Mouse (Mus musculus) heart, embryonic 15.5 days (tissue): ENCODE data around the gene Sgce. TPM values are rescaled to one million over a fixed set of nuclear protein-coding genes. Genes with fewer than 3 reads are reported as not detected.

Experiments used
- ATAC-seq: fragments of 200-750 bp; cut with Nextera tagmentation; replicated peaks from 2 replicates; pipeline ENCODE4 v1.8.0; 2017; ENCODE audit warnings: low read depth, moderate TSS enrichment; ENCODE audit not compliant: insufficient number of reproducible peaks, insufficient read depth, low FRiP score
- H3K27ac ChIP-seq: fragments of 300-500 bp; sonication (generic); 2 replicates; pipeline ENCODE4 v1.5.1; 2015; ENCODE audit warnings: mild to moderate bottlenecking, inconsistent platforms
- H3K27me3 ChIP-seq: fragments of 300-500 bp; sonication (generic); 2 replicates; pipeline ENCODE4 v1.6.1; 2015; ENCODE audit warnings: inconsistent platforms
- H3K36me3 ChIP-seq: fragments of 300-500 bp; sonication (generic); 2 replicates; pipeline ENCODE4 v1.6.1; 2015; ENCODE audit warnings: mild to moderate bottlenecking, inconsistent platforms
- H3K4me1 ChIP-seq: fragments of 300-500 bp; sonication (generic); replicated peaks from 2 replicates; pipeline ENCODE4 v1.6.1; 2015; ENCODE audit warnings: inconsistent platforms
- H3K4me2 ChIP-seq: fragments of 300-500 bp; sonication (generic); 2 replicates; pipeline ENCODE4 v1.6.1; 2015; ENCODE audit warnings: inconsistent platforms, mild to moderate bottlenecking, moderate library complexity
- H3K4me3 ChIP-seq: fragments of 300-500 bp; sonication (generic); 2 replicates; pipeline ENCODE4 v1.5.1; 2015; ENCODE audit warnings: mild to moderate bottlenecking, inconsistent platforms
- H3K9ac ChIP-seq: fragments of 300-500 bp; sonication (generic); 2 replicates; pipeline ENCODE4 v1.6.1; 2015; ENCODE audit warnings: mild to moderate bottlenecking, inconsistent platforms
- H3K9me3 ChIP-seq: fragments of 300-500 bp; sonication (generic); replicated peaks from 2 replicates; pipeline ENCODE4 v1.6.1; 2016; ENCODE audit warnings: inconsistent platforms
- WGBS: fragments of 180-500 bp; shearing (Covaris S2); methylation state at CpG from one replicate; pipeline ENCODE4 v1.1.7; 2015; ENCODE audit warnings: mixed read lengths; 5-methylcytosine and 5-hydroxymethylcytosine counted together
- polyA plus RNA-seq: library from polyadenylated mRNA; unstranded; fragments of >200 nt; fragmentation: Nextera tagmentation; extraction: Ambion mirVana; gene quantifications from 2 replicates; pipeline ENCODE4 v1.2.1, GENCODE M21; 2015

Gene Sgce
- polyA plus RNA-seq, 1 experiment from 2014 or later: 57.7 TPM

DNA sequence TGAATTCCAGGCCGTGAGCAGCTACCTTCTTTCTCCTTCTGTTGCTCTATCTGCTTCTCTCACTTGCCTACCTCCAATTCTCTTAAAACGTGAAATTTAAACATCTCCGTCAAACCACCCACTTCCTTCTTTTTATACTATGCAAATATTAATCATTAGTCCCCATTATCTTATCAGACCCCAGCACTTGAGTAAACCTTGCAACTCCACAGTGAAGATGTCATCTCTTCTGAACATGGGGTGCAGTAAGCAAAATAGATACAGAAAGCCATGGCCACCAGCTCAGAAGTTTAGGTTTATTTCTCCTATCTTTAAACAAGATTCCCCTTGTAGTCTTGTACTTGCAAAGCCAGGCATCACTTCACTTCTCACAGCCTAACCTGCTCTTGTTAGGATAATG is 99.7 kb downstream of the Sgce start:
- ATAC-seq: no peak
- no peaks in the 10 kb centered on the region for H3K9me3 ChIP-seq
- H3K27ac ChIP-seq: no peak overlapping the region
- no peak overlapping the region for H3K4me2 ChIP-seq
- H3K4me1 ChIP-seq: no peaks in the 10 kb centered on the region
- no peak overlapping the region for H3K9ac ChIP-seq
- WGBS: 71% methylated on average over 3 of the region's 3 CpGs
- H3K36me3 ChIP-seq: peaks cover 2% of the 10 kb centered on the region; the same call in 1 of the 2 replicates
- no peak overlapping the region for H3K4me3 ChIP-seq
- no peaks in the 10 kb centered on the region for H3K27me3 ChIP-seq

DNA sequence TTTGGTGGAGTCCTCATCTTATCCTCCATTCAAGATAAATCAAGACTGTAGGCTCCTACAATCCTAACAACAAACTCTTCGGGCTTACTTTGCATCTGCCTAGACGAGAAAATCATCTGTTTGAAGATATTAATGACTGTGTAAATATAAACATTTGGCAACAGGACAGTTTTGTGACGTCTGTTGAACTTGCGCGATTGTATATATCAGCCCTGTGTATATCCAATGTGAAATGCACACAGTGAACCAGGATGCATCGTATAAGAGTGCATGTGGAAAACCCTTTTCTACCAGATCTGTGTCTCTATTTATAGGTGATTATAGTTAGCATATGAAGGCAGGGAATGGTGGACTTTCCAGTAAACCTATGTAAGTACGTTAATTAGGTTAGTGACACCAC is 104.9 kb downstream of the Sgce start:
- 77% methylated on average over 7 of the region's 7 CpGs for WGBS
- no peak for ATAC-seq
- H3K9ac ChIP-seq: no peak overlapping the region
- no peaks in the 10 kb centered on the region for H3K4me1 ChIP-seq
- no peak overlapping the region for H3K4me2 ChIP-seq
- H3K27ac ChIP-seq: no peak overlapping the region
- no peak overlapping the region for H3K4me3 ChIP-seq
- no peaks in the 10 kb centered on the region for H3K27me3 ChIP-seq
- H3K9me3 ChIP-seq: no peaks in the 10 kb centered on the region
- peaks cover 23% of the 10 kb centered on the region for H3K36me3 ChIP-seq

DNA sequence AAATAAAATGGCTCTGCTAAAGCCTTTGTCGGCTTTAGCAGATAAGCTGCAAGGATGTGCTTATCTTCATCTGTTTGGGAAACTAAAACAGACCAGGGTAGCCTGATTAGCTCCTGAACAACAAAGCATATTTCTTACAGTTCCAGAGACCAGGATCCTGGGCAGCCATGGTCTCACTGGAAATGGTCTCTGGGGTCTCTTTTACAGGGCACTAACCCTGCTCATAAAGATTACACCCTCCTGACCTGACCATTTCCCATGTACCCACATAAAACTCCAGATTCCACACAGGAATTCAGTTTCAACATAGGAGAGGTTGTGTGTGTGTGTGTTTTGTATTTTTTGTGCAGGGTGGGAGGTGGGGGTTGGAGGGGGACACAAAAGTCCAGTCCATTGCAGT is 112.2 kb downstream of the Sgce start:
- Histone ChIP-seq H3K27me3 (no peaks in the 10 kb centered on the region), H3K4me3 (no peak overlapping the region), H3K4me2 (no peak overlapping the region), H3K4me1 (0 out of 2 replicates have a peak, but pooled peaks cover 2% of the 10 kb centered on the region), H3K9ac (no peak overlapping the region), H3K9me3 (no peaks in the 10 kb centered on the region), H3K36me3 (peaks cover 15% of the 10 kb centered on the region; the same call in 1 of the 2 replicates), H3K27ac (no peak overlapping the region)
- ATAC-seq: no peak
- 30% methylated on average over 1 of the region's 1 CpGs for WGBS

DNA sequence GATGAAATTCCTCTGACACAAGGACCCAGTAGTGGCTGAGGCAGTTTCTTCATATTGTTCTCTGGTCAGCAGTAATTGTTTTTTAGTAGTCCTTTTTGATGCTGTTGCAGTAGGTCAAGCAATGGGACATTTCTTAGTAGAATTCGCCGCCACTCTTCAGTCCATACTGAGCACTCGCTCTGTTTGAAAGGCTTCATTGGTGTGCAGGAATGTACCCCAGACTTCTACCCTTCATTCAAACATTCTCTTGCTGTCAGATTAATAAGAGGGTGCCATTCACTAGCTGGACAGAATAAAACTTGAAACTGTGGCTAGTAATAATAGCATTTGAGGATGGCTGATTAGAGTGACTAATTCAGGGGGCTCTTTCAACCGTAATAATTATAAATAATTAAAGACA is 113.8 kb downstream of the Sgce start:
- H3K27ac ChIP-seq: no peak overlapping the region
- no peaks in the 10 kb centered on the region for H3K9me3 ChIP-seq
- H3K4me1 ChIP-seq: 0 out of 2 replicates have a peak, but pooled peaks cover 2% of the 10 kb centered on the region
- ATAC-seq: no peak
- H3K4me2 ChIP-seq: no peak overlapping the region
- H3K4me3 ChIP-seq: no peak overlapping the region
- WGBS: 90% methylated on average over 4 of the region's 4 CpGs
- H3K27me3 ChIP-seq: no peaks in the 10 kb centered on the region
- peaks cover 15% of the 10 kb centered on the region; the same call in 1 of the 2 replicates for H3K36me3 ChIP-seq
- H3K9ac ChIP-seq: no peak overlapping the region

DNA sequence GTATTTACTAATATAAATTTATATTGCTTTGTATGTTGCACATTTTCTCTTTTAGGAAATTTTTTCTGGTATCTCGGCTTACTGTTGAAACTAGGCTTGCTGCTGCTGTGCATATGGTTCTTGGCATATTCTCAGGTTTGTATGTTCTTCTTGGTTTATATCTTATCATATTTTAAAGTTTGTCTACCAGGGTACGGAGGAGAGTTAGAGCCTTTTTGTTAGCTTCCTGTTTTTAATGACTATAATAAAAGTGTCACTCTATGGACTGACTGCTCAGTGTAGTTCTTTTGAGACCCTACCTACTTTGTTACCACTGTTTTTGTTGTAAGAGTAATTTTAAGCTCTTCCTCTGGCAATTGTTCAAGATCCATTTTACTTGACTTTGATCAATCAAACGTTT is 115.5 kb downstream of the Sgce start:
- no peak overlapping the region for H3K4me3 ChIP-seq
- no peaks in the 10 kb centered on the region for H3K9me3 ChIP-seq
- H3K4me2 ChIP-seq: no peak overlapping the region
- no peak overlapping the region for H3K27ac ChIP-seq
- 0 out of 2 replicates have a peak, but pooled peaks cover 2% of the 10 kb centered on the region for H3K4me1 ChIP-seq
- ATAC-seq: no peak
- WGBS: 68% methylated on average over 3 of the region's 3 CpGs
- no peaks in the 10 kb centered on the region for H3K27me3 ChIP-seq
- no peak overlapping the region for H3K9ac ChIP-seq
- peaks cover 8% of the 10 kb centered on the region for H3K36me3 ChIP-seq

Other genes with a start within 250 kb of the Sgce start
- 469 and 631 TPM in 2 replicates for gene Col1a2, start 242.4 kb downstream of the Sgce start, polyA plus RNA-seq
- 24.3 and 27.3 TPM in 2 replicates for gene Casd1, start 146.4 kb downstream of the Sgce start, polyA plus RNA-seq
- 1.3 and 1.8 TPM in 2 replicates for gene Peg10, start 99 bp upstream of the Sgce start, polyA plus RNA-seq
- 13.4 and 13.5 TPM in 2 replicates for gene Ppp1r9a, start 155.7 kb upstream of the Sgce start, polyA plus RNA-seq